Mouse (Mus musculus): ENCODE measurements at regions not wholly inside any gene's neighbourhood (a gene's known extent, or its start where the extent isn't known, plus 50 kb on each side); places are given as distances from the start of the nearest gene placed in this dataset.

DNA sequence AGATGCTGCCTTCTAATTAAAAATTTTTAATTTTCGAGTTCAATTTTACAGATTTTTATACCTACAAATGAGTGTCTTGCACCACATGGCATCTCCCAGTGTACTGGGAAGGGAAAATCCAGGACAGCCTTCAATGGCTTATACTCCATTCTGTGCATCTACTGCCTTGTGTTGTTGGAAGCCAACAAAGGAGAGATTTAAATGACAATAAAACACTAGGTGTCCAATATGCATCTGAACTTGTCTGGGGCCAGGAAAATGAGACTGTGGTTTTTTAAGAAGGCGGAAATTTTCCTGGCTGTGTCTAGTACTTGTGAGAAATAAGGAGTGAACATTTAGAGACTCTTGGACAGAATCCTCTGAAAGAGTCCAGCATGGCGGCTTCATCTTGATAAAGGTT lies 302.1 kb downstream of the Mctp2 start:
- TF ChIP-seq GATA1 (IDR thresholded peaks at IDR 0.05; ENCODE audit: borderline replicate concordance, low read length) (no peak), FLI1 (IDR thresholded peaks at IDR 0.05; ENCODE audit: low read length) (no peak)
